Mouse (Mus musculus) adrenal gland, postnatal 36 days (tissue): Measurements from ENCODE around the gene Defa35. TPM values are rescaled to one million over a fixed set of nuclear protein-coding genes. Genes with fewer than 3 reads are reported as not detected.
"Not testable (repeated sequence)": the region's sequence is repeated elsewhere in the genome, so short reads cannot be mapped to it uniquely, and the experiment has no call there.

ENCODE experiments used
- DNase-seq, 2 experiments: peaks; one replicate each; pipeline ENCODE4 v3.0.0; 2021; ENCODE audit warnings: mixed read lengths in 1 of 2
- long read RNA-seq, 2 experiments: library from polyadenylated mRNA; stranded (forward); transcript quantifications; one replicate each; pipeline ENCODE4 v2.0.0; 2021; ENCODE audit warnings: borderline sequencing depth in 2 of 2
- total RNA-seq, 2 experiments: library from RNA; stranded (reverse); gene quantifications; 2 replicates each; pipeline ENCODE4 v1.2.3; 2021

The Defa35 gene
- total RNA-seq: not detected
- long read RNA-seq, experiment 1: 0 reads
- long read RNA-seq, experiment 2: 0 reads

DNA sequence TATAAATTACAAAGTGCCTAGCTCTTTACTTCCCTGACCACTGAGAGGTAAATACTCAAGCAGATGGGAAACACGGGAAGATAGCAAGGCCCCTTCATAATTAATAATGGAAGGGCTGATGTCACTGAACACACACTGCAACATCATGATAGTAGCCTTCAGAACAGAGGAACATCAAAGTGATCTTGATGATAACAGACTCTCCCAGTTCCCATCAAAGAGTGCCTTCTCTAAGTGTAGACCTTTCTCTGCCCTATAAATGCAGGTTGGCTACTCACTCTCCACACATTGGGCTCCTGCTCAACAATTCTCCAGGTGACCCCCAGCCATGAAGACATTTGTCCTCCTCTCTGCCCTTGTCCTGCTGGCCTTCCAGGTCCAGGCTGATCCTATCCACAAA lies at the start of gene Defa35:
TSS of gene Defa35 (plus strand) at position 301 of the 400 bp plus-strand sequence.
- not testable (repeated sequence) for DNase-seq

DNA sequence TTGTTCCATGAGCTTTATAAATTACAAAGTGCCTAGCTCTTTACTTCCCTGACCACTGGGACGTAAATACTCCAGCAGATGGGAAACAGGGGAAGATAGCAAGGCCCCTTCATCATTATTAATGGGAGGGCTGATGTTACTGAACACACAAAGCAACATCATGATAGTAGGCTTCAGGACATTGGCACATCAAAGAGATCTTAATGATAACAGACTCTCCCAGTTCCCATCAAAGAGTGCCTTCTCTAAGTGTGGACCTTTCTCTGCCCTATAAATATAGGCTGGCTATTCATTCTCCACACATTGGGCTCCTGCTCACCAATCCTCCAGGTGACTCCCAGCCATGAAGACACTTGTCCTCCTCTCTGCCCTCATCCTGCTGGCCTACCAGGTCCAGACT lies 39.6 kb upstream of the Defa35 start, which contains the start of gene Defa21:
TSS of gene Defa21 (plus strand) at position 301 of the 400 bp plus-strand sequence.
- not testable (repeated sequence) for DNase-seq

DNA sequence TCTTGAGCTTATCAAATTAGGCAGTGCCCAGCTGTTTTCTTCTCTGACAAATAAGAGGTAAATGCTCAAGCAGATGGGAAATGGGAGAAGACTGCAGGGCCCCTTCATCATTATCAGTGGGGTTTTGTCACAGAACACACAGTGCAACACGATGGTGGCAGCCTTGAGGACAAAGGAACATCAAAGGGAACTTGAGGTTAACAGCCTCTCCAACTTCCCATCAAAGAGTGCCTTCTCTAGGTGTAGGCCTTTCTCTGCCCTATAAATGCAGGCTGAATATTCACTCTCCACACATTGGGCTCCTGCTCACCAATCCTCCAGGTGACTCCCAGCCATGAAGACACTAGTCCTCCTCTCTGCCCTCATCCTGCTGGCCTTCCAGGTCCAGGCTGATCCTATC lies 10.1 kb upstream of the Defa35 start, which contains the start of gene Defa23:
TSS of gene Defa23 (plus strand) at position 301 of the 400 bp plus-strand sequence.
- not testable (repeated sequence) for DNase-seq

DNA sequence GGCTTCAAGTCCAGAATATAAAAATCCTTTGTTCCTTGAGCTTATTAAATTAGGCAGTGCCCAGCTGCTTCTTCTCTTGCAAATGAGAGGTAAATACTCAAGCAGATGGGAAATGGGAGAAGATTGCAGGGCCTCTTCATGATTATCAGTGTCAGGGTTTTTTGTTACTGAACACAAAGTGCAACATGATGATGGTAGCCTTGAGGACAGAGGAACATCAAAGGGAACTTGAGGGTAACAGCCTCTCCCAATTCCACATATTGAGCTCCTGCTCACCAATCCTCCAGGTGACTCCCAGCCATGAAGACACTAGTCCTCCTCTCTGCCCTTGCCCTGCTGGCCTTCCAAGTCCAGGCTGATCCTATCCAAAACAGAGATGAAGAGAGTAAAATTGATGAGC lies 19.3 kb downstream of the Defa35 start, which contains the start of gene Defa25:
TSS of gene Defa25 (plus strand) at position 301 of the 400 bp plus-strand sequence.
- not testable (repeated sequence) for DNase-seq

DNA sequence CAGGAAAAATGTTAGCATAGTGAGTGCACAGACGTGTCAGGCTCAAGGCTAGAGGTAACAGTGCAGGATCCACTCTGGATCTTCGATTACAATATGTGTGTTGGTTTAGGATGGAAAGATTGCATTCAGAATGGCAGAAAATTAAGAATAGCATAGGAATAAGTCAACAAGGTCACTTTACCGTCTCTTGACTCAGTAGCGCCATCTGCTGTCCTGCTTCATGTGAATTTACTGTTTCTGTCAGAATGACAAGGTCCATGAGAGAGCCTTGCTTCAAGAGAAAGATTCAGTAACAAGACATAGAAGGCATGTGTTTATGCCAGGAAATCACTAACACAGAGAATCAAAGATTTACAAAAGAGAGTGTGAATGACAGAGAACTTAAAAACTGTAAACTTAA lies 28.3 kb downstream of the Defa35 start:
- DNase-seq: peak; percentile 31 to 52

DNA sequence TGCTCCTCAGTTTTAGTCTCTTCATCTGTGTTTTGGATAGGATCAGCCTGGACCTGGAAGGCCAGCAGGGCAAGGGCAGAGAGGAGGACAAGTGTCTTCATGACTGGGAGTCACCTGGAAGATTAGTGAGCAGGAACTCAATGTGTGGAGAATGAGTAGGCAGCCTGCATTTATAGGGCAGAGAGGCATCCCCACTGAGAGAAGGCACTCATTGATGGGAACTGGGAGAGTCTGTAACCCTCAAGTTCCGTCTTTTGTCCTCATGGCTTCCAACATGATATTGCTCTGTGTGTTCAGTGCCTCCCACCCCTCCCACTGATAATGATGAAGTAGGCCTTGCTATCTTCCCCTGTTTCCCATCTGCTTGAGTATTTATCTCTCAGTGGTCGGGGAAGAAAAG lies 31.1 kb downstream of the Defa35 start, which contains the start of gene Gm14851:
TSS of gene Gm14851 (minus strand) at position 101 of the 400 bp plus-strand sequence.
- not testable (repeated sequence) for DNase-seq

Other genes with a start within 250 kb of the Defa35 start
- not detected for gene Defb33, start 172.4 kb upstream of the Defa35 start, total RNA-seq
- gene Gm15056, start 162.4 kb upstream of the Defa35 start, total RNA-seq: not detected
- not detected for gene Gm6040, start 143.0 kb upstream of the Defa35 start, total RNA-seq
- gene AY761185, start 120.3 kb upstream of the Defa35 start, total RNA-seq: not detected
- gene Defa21, start 39.5 kb upstream of the Defa35 start, total RNA-seq: not detected
- gene Defa23, start 10.0 kb upstream of the Defa35 start, total RNA-seq: not detected
- gene Defa25, start 19.4 kb downstream of the Defa35 start, total RNA-seq: not detected
- not detected for gene Gm14851, start 31.0 kb downstream of the Defa35 start, total RNA-seq
- not detected for gene Defa30, start 69.6 kb downstream of the Defa35 start, total RNA-seq
- not detected for gene Defa22, start 97.2 kb downstream of the Defa35 start, total RNA-seq
- not detected for gene Defa31, start 126.6 kb downstream of the Defa35 start, total RNA-seq
- not detected for gene Gm15293, start 136.5 kb downstream of the Defa35 start, total RNA-seq
- not detected for gene Gm15292, start 184.7 kb downstream of the Defa35 start, total RNA-seq